Mouse (Mus musculus) hindbrain, embryonic 10.5 days (tissue): ENCODE data around the gene Zbtb40. TPM values are rescaled to one million over a fixed set of nuclear protein-coding genes. Genes with fewer than 3 reads are reported as not detected.

Experiments used
- DNase-seq: peaks from one replicate; pipeline ENCODE4 v3.0.0-alpha.2; 2017; ENCODE audit warnings: low spot score
- H3K27ac ChIP-seq: fragments of 300-500 bp; sonication (generic); 2 replicates; pipeline ENCODE4 v1.5.1; 2016; ENCODE audit warnings: mild to moderate bottlenecking, moderate library complexity
- H3K27me3 ChIP-seq: fragments of 300-500 bp; sonication (generic); 2 replicates; pipeline ENCODE4 v1.6.1; 2016; ENCODE audit warnings: mild to moderate bottlenecking; ENCODE audit not compliant: poor library complexity, insufficient read depth, severe bottlenecking
- H3K36me3 ChIP-seq: fragments of 300-500 bp; sonication (generic); 2 replicates; pipeline ENCODE4 v1.6.1; 2016; ENCODE audit warnings: mild to moderate bottlenecking, moderate library complexity
- H3K4me1 ChIP-seq: fragments of 300-500 bp; sonication (generic); replicated peaks from 2 replicates; pipeline ENCODE4 v1.6.1; 2016; ENCODE audit warnings: mild to moderate bottlenecking
- H3K4me3 ChIP-seq: fragments of 300-500 bp; sonication (generic); 2 replicates; pipeline ENCODE4 v1.5.1; 2016; ENCODE audit warnings: mild to moderate bottlenecking, moderate library complexity
- H3K9me3 ChIP-seq: fragments of 300-500 bp; sonication (generic); 2 replicates; pipeline ENCODE4 v1.6.1; 2016; ENCODE audit warnings: mild to moderate bottlenecking, moderate library complexity
- WGBS: fragments of 180-500 bp; shearing (Covaris S2); methylation state at CpG from one replicate; pipeline ENCODE4 v1.1.7; 2016; 5-methylcytosine and 5-hydroxymethylcytosine counted together
- polyA plus RNA-seq: library from polyadenylated mRNA; unstranded; fragments of >200 nt; fragmentation: Nextera tagmentation; extraction: Ambion mirVana; gene quantifications from 2 replicates; pipeline ENCODE4 v1.2.1, GENCODE M21; 2016

The Zbtb40 gene
- polyA plus RNA-seq, 1 experiment from 2014 or later, result 5.5 TPM

DNA sequence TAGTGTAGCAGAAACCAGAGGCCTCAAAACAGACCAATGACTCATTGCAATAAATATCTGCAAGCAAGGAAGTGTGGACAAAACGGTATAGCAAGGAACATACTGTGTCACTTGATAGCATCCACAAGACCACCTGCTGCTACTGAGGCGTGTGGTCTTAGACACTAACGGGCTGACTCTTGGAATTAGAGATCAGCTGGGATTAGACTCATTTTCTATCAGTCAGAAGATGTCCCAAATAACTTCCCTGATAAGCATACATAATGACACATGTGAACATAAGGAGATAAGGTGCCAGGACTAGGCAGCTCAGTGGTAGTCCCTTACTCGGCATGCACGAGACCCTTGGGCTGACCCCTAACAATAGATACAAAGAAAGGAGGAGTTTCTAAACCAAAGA lies 21.6 kb downstream of the Zbtb40 start:
- Histone ChIP-seq H3K9me3 (no peaks in the 10 kb centered on the region), H3K4me1 (peaks cover 26% of the 10 kb centered on the region; the same call in 1 of the 2 replicates), H3K27me3 (no peaks in the 10 kb centered on the region), H3K27ac (no peak overlapping the region), H3K36me3 (no peaks in the 10 kb centered on the region), H3K4me3 (no peak overlapping the region)
- DNase-seq, result no peak
- 67% methylated on average over 5 of the region's 5 CpGs for WGBS

- no peaks in the 10 kb centered on the region for H3K36me3 ChIP-seq
- WGBS, result 76% methylated on average over 6 of the region's 6 CpGs
- H3K4me1 ChIP-seq, result peaks cover 26% of the 10 kb centered on the region; the same call in 1 of the 2 replicates
- no peak for DNase-seq
- H3K27me3 ChIP-seq, result no peaks in the 10 kb centered on the region
- no peak overlapping the region for H3K4me3 ChIP-seq
- H3K9me3 ChIP-seq, result no peaks in the 10 kb centered on the region
- no peak overlapping the region for H3K27ac ChIP-seq
Measured at GRCm38 (mm10) chr4:137025570-137025969, 23.0 kb downstream of the Zbtb40 start.

- no peak overlapping the region for H3K4me3 ChIP-seq
- 90% methylated on average over 2 of the region's 2 CpGs for WGBS
- no peaks in the 10 kb centered on the region for H3K36me3 ChIP-seq
- no peak overlapping the region for H3K27ac ChIP-seq
- peaks cover 30% of the 10 kb centered on the region for H3K4me1 ChIP-seq
- no peak for DNase-seq
- no peaks in the 10 kb centered on the region for H3K27me3 ChIP-seq
- H3K9me3 ChIP-seq, result no peaks in the 10 kb centered on the region
Measured at GRCm38 (mm10) chr4:137025133-137025532, 23.5 kb downstream of the Zbtb40 start.

DNA sequence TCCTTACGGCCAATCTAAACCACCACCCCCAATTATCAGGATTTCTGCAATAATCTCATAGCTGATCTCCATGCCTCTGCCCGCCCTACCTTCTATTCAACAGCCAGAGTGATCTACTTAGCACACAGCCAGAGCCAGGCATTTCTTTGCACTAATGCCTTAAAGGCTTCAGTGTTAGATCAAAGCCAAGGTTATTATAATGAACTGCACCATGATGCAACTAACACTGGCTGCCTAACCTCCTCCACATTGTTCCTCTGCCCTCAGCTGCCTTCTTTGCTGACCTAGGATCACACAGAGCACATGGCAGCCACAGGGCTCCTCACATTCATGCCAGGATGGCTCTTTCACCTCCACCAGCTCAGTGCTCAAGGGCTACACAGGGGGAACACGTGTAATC lies 28.5 kb downstream of the Zbtb40 start:
- Histone ChIP-seq H3K9me3 (no peaks in the 10 kb centered on the region), H3K36me3 (peaks cover 30% of the 10 kb centered on the region), H3K4me1 (peaks cover 27% of the 10 kb centered on the region), H3K27me3 (no peaks in the 10 kb centered on the region), H3K4me3 (no peak overlapping the region), H3K27ac (no peak overlapping the region)
- DNase-seq, result no peak
- 69% methylated on average over 3 of the region's 3 CpGs for WGBS

DNA sequence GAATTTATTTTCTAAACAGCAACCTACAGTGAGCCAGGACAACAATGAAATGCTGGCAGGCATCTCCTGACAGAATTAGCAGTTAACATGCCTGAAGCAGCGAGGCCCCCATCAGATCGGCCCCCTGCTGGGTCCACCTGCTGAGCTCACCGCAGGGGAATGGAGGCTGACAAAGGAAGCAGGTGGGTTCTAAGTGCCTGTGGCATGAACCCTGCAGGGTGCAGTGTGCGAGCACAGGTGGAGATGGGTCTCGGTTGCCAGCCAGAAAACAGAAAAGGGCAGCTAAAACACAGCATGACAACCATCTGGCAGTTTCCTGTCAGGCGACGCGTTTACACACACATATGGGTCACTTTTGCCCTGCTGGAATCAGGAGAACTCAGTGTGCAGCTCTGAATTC lies 32.7 kb downstream of the Zbtb40 start:
- Histone ChIP-seq H3K36me3 (peaks cover 30% of the 10 kb centered on the region), H3K27ac (no peak overlapping the region), H3K4me3 (no peak overlapping the region), H3K9me3 (no peaks in the 10 kb centered on the region), H3K27me3 (no peaks in the 10 kb centered on the region), H3K4me1 (peaks cover 16% of the 10 kb centered on the region)
- no peak for DNase-seq
- WGBS, result 36% methylated on average over 8 of the region's 8 CpGs

GRCm38 (mm10) chr4:137015476-137015856 lies 33.1 kb downstream of the Zbtb40 start:
- Histone ChIP-seq H3K9me3 (no peaks in the 10 kb centered on the region), H3K4me1 (peaks cover 17% of the 10 kb centered on the region), H3K27ac (no peak overlapping the region), H3K36me3 (peaks cover 30% of the 10 kb centered on the region), H3K4me3 (no peak overlapping the region), H3K27me3 (no peaks in the 10 kb centered on the region)
- no peak for DNase-seq
- 69% methylated on average over 6 of the region's 6 CpGs for WGBS

GRCm38 (mm10) chr4:137014654-137015475 lies 33.7 kb downstream of the Zbtb40 start:
- H3K27me3 ChIP-seq, result no peaks in the 10 kb centered on the region
- peaks cover 16% of the 10 kb centered on the region for H3K4me1 ChIP-seq
- DNase-seq, result no peak
- H3K9me3 ChIP-seq, result no peaks in the 10 kb centered on the region
- H3K36me3 ChIP-seq, result peaks cover 31% of the 10 kb centered on the region
- no peak overlapping the region for H3K27ac ChIP-seq
- WGBS, result 91% methylated on average over 18 of the region's 18 CpGs
- H3K4me3 ChIP-seq, result no peak overlapping the region

- WGBS, result 97% methylated on average over 8 of the region's 8 CpGs
- no peaks in the 10 kb centered on the region for H3K27me3 ChIP-seq
- H3K9me3 ChIP-seq, result no peaks in the 10 kb centered on the region
- no peak overlapping the region for H3K27ac ChIP-seq
- peaks cover 33% of the 10 kb centered on the region for H3K36me3 ChIP-seq
- DNase-seq, result no peak
- no peak overlapping the region for H3K4me3 ChIP-seq
- peaks cover 17% of the 10 kb centered on the region for H3K4me1 ChIP-seq
Measured at GRCm38 (mm10) chr4:137014124-137014523, 34.5 kb downstream of the Zbtb40 start.

- Histone ChIP-seq H3K9me3 (no peaks in the 10 kb centered on the region), H3K4me3 (no peak overlapping the region), H3K4me1 (peaks cover 19% of the 10 kb centered on the region), H3K36me3 (0 out of 2 replicates have a peak, but pooled peaks cover 10% of the 10 kb centered on the region), H3K27me3 (no peaks in the 10 kb centered on the region), H3K27ac (no peak overlapping the region)
- 79% methylated on average over 8 of the region's 8 CpGs for WGBS
- no peak for DNase-seq
Measured at GRCm38 (mm10) chr4:137006966-137007365, 41.6 kb downstream of the Zbtb40 start.

GRCm38 (mm10) chr4:137001825-137002224 lies 46.8 kb downstream of the Zbtb40 start:
- Histone ChIP-seq H3K27ac (no peak overlapping the region), H3K4me1 (peaks cover 13% of the 10 kb centered on the region), H3K4me3 (no peak overlapping the region), H3K36me3 (peaks cover 43% of the 10 kb centered on the region), H3K27me3 (no peaks in the 10 kb centered on the region), H3K9me3 (no peaks in the 10 kb centered on the region)
- DNase-seq, result no peak
- WGBS, result 92% methylated on average over 3 of the region's 3 CpGs

DNA sequence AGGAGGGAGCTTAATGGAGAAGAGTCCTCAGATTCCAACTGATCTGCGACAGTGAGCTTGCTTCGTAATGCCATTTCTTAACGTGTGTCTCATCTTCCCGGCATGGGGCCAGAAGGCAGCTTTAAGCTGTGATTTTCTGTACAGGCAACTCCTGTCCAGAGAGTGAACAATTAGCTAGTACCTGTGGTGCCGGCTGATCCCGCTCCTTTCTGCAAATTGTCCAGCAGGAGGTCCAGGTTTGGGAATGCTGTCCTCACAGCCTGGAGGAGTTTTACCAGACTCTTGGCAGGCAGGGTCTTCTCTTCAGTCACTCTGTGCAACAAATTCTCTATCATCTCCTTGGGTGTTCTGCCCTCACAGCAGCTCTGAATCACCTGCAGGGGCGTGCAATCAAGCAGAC lies 47.6 kb downstream of the Zbtb40 start:
- peaks cover 44% of the 10 kb centered on the region for H3K36me3 ChIP-seq
- H3K9me3 ChIP-seq, result no peaks in the 10 kb centered on the region
- no peaks in the 10 kb centered on the region for H3K27me3 ChIP-seq
- 88% methylated on average over 7 of the region's 7 CpGs for WGBS
- no peak overlapping the region for H3K4me3 ChIP-seq
- no peak overlapping the region for H3K27ac ChIP-seq
- DNase-seq, result no peak
- peaks cover 13% of the 10 kb centered on the region for H3K4me1 ChIP-seq

- Histone ChIP-seq H3K9me3 (no peaks in the 10 kb centered on the region), H3K4me3 (no peak overlapping the region), H3K27ac (no peak overlapping the region), H3K27me3 (no peaks in the 10 kb centered on the region), H3K4me1 (0 out of 2 replicates have a peak, but pooled peaks cover 4% of the 10 kb centered on the region), H3K36me3 (peaks cover 71% of the 10 kb centered on the region)
- 89% methylated on average over 7 of the region's 7 CpGs for WGBS
- no peak for DNase-seq
Measured at GRCm38 (mm10) chr4:136998371-136998770, 50.2 kb downstream of the Zbtb40 start.

DNA sequence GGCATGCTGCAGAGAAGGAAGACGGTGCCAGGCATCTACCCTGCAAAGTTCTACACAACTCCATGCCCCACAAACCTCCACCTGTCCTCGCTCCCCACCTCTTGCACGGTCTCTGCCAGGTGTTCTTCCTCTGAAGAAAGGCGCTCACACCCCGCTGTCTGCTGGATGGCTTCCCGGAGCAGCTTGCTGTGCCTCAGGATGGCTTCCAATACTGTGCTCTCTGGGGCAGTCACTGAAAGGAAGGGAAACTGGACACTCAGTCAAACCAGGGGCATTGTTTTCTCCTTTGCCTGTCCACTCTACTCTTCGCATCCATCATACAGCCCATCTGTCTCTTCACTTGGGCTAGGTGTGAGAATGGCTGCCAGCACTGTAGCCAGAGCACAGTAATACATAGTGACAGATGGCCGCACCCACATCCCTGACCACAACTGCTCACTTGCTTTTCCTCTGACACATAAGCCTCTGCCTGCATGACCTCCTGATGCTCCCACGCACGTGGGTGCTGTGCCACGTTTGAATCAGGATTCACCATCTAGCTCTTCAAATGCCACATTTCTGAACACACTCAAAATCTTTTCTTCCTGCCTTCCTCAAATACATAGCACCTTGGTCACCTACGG lies 50.8 kb downstream of the Zbtb40 start:
- Histone ChIP-seq H3K9me3 (no peaks in the 10 kb centered on the region), H3K36me3 (peaks cover 76% of the 10 kb centered on the region), H3K27ac (no peak overlapping the region), H3K4me3 (no peak overlapping the region), H3K27me3 (no peaks in the 10 kb centered on the region), H3K4me1 (0 out of 2 replicates have a peak, but pooled peaks cover 4% of the 10 kb centered on the region)
- DNase-seq, result no peak
- WGBS, result 92% methylated on average over 12 of the region's 12 CpGs
